Mouse (Mus musculus): ENCODE results near the gene Chrm1. TPM values are rescaled to one million over a fixed set of nuclear protein-coding genes. Genes with fewer than 3 reads are reported as not detected.

The Chrm1 gene
- total RNA-seq (2012; rRNA removed) (under 0.01 TPM in 1 of 2 replicates, not detected in the other), polyA plus RNA-seq (2012; ENCODE audit: insufficient read depth in 1 of 2, insufficient read length in 2 of 2, low read depth in 1 of 2, low replicate concordance in 2 of 2, missing spikeins in 1 of 2) (under 1 TPM in 1 of 2 experiments, not detected in 1; 0.01 TPM)

DNA sequence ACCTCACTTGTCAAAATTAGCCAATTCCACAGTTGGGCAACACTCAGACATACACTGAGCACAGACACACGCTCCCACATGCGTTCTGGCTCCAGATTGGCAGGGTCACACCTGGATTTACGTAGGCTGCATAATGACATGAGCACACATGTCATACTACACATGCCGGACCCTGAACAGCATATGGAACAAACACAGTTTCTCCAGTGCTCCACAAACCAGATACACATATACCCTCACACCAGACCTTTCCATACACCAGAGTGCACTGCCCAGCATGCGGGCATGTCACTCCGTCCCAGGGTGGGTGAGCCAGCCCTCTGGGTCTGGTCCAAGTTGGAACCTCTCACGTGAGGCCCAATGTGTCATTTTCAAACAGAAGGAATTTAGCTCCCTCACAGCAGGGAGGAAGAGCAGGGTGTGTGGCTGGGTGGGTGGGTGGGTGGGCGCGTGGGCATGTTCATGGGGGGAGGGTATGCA lies at the start of gene Chrm1:
Gene Chrm1, plus strand, starts transcription at position 430 of the 480 bp plus-strand sequence.
- Histone ChIP-seq H3K36me3 (ENCODE audit: control insufficient read depth in 1 of 2, insufficient read depth in 2 of 2, low read length in 2 of 2) (no peaks in the 10 kb centered on the region), H3K4me1 (ENCODE audit: control insufficient read depth in 1 of 2, insufficient read depth in 2 of 2, low read length in 2 of 2) (no peaks in the 10 kb centered on the region), H3K27ac (ENCODE audit: control insufficient read depth, low read depth, low read length) (no peak within 1 kb of the TSS), H3K4me3 (ENCODE audit: control insufficient read depth in 1 of 2, insufficient read depth in 1 of 2, low read depth in 2 of 2, low read length in 2 of 2) (no peak within 1 kb of the TSS), H3K9me3 (replicated peaks; ENCODE audit: insufficient read depth, low read length) (no peaks in the 10 kb centered on the region), H3K27me3 (ENCODE audit: control insufficient read depth in 1 of 2, insufficient read depth in 2 of 2, low read length in 2 of 2) (no peaks in the 10 kb centered on the region; a peak in 2 of 4 replicates), H3K79me2 (ENCODE audit: control insufficient read depth, insufficient read depth, low read length, poor library complexity) (no peaks in the 10 kb centered on the region), H3K9ac (ENCODE audit: control insufficient read depth, low read depth, low read length, poor library complexity, severe bottlenecking) (no peak within 1 kb of the TSS)
- no peak for DNase-seq (ENCODE audit: low read depth, low spot score)
- TF ChIP-seq USF2 (IDR thresholded peaks at IDR 0.05; ENCODE audit: borderline replicate concordance in 1 of 2, insufficient read depth in 1 of 2, low read depth in 1 of 2, low read length in 2 of 2), result no peak
- no peak for TF ChIP-seq KAT2A (conservative IDR thresholded peaks at IDR 0.05; ENCODE audit: low read depth, low read length)
- no peak for TF ChIP-seq ELF1 (IDR thresholded peaks at IDR 0.05; ENCODE audit: low read depth, low read length)
- no peak for TF ChIP-seq SMC3 (IDR thresholded peaks at IDR 0.05; ENCODE audit: low read depth, low read length)
- no peak for TF ChIP-seq HCFC1 (IDR thresholded peaks at IDR 0.05; ENCODE audit: low read depth, low read length)
- no peak for TF ChIP-seq MYB (IDR thresholded peaks at IDR 0.05; ENCODE audit: low read depth, low read length)
- TF ChIP-seq POLR2A (IDR thresholded peaks at IDR 0.05; ENCODE audit: control insufficient read depth in 1 of 2, insufficient read depth in 1 of 2, low read depth in 1 of 2, low read length in 2 of 2, poor library complexity in 1 of 2), result no peak

DNA sequence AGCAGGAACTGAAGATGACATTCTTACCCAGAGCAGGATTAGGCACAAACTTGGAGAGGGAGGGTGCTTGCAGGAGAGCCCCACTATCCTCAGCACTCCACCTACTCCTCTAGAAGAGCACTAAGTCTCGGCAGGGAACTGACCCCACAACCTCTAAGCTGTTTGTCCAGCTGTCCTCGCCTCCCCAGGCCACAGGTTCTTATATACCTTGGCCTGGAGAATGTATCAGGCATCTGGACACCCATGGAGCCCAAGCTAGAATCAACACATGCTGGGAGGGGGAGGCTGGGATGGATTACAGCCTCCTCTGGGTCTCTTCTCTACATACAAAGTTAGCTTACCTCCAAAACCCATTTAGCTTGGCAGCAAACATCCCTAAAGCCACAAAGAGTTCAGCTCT lies 49.2 kb upstream of the Chrm1 start:
- no peak for DNase-seq (ENCODE audit: low read depth, low spot score)
- H3K4me3 ChIP-seq (ENCODE audit: control insufficient read depth in 1 of 2, insufficient read depth in 1 of 2, low read depth in 2 of 2, low read length in 2 of 2), result no peak overlapping the region
- H3K79me2 ChIP-seq (ENCODE audit: control insufficient read depth, insufficient read depth, low read length, poor library complexity), result no peaks in the 10 kb centered on the region
- no peaks in the 10 kb centered on the region for H3K4me1 ChIP-seq (ENCODE audit: control insufficient read depth in 1 of 2, insufficient read depth in 2 of 2, low read length in 2 of 2)
- no peak overlapping the region for H3K27ac ChIP-seq (ENCODE audit: control insufficient read depth, low read depth, low read length)
- H3K9ac ChIP-seq (ENCODE audit: control insufficient read depth, low read depth, low read length, poor library complexity, severe bottlenecking), result no peak overlapping the region
- H3K9me3 ChIP-seq (replicated peaks; ENCODE audit: insufficient read depth, low read length), result no peaks in the 10 kb centered on the region
- H3K36me3 ChIP-seq (ENCODE audit: control insufficient read depth in 1 of 2, insufficient read depth in 2 of 2, low read length in 2 of 2), result no peaks in the 10 kb centered on the region
- TF ChIP-seq TAL1 (IDR thresholded peaks at IDR 0.05; ENCODE audit: low read length) (no peak), E2F4 (IDR thresholded peaks at IDR 0.05; ENCODE audit: borderline replicate concordance, low read depth, low read length) (no peak), POLR2AphosphoS2 (IDR thresholded peaks at IDR 0.05; ENCODE audit: low read length) (no peak), CHD2 (IDR thresholded peaks at IDR 0.05; ENCODE audit: low read length) (no peak), ZMIZ1 (IDR thresholded peaks at IDR 0.05; ENCODE audit: low read depth, low read length) (no peak), EP300 (IDR thresholded peaks at IDR 0.05; ENCODE audit: low read depth in 1 of 2, low read length in 2 of 2) (no peak), JUND (IDR thresholded peaks at IDR 0.05; ENCODE audit: low read depth, low read length) (no peak), HCFC1 (IDR thresholded peaks at IDR 0.05; ENCODE audit: low read depth, low read length) (no peak), USF2 (IDR thresholded peaks at IDR 0.05; ENCODE audit: borderline replicate concordance in 1 of 2, insufficient read depth in 1 of 2, low read depth in 1 of 2, low read length in 2 of 2) (no peak), MYC (IDR thresholded peaks at IDR 0.05; ENCODE audit: low read depth, low read length) (no peak), KAT2A (conservative IDR thresholded peaks at IDR 0.05; ENCODE audit: low read depth, low read length) (no peak), RAD21 (IDR thresholded peaks at IDR 0.05; ENCODE audit: low read depth, low read length) (no peak), MAFK (IDR thresholded peaks at IDR 0.05; ENCODE audit: borderline replicate concordance, low read depth, low read length) (no peak), MAZ (IDR thresholded peaks at IDR 0.05; ENCODE audit: low read depth, low read length) (no peak)
- peaks cover 17 to 31% of the 10 kb centered on the region in 2 experiments for H3K27me3 ChIP-seq (ENCODE audit: control insufficient read depth in 1 of 2, insufficient read depth in 2 of 2, low read length in 2 of 2)

Measured in MEL (cell line).